Mouse (Mus musculus) liver, postnatal 0 days (tissue): ENCODE data around the gene Syde2.

Experiments
- CTCF ChIP-seq: sonication (generic); IDR thresholded peaks from 2 replicates; pipeline ENCODE4 v1.5.1; 2016; ENCODE audit warnings: antibody characterized with exemption, low read depth
- EP300 ChIP-seq: IDR thresholded peaks from 2 replicates; pipeline ENCODE4 v1.6.1; 2016; ENCODE audit warnings: antibody characterized with exemption, low read depth, mild to moderate bottlenecking

DNA sequence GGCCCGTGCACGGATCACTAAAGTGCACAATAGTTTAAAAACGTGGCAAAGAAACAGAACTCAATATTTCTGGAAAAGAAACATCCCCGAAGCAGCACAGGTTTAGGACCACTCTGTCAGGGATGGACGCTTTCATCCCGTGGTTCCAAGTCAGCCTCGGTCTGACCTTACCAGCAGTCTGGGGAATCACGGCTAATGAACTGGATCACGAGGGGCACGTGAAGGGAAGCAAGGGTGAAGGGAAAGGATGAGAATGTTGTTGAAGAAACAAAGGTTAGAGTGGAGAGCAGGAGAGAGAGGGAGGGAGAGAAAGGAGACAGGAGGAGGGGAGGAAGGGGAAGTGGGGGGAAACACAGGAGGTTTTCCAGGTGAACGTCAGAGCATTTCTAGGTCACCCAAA is 58.4 kb downstream of the Syde2 start:
- TF ChIP-seq EP300: no peak
- no peak for TF ChIP-seq CTCF
